Mouse (Mus musculus): Measurements from ENCODE around the gene Eef2. TPM values are rescaled to one million over a fixed set of nuclear protein-coding genes. Genes with fewer than 3 reads are reported as not detected.
A peak's percentile ranks its signal among the peaks of the same experiment; 100 is the strongest.

The Eef2 gene
- polyA plus RNA-seq, 1 experiment = 2,442 TPM

DNA sequence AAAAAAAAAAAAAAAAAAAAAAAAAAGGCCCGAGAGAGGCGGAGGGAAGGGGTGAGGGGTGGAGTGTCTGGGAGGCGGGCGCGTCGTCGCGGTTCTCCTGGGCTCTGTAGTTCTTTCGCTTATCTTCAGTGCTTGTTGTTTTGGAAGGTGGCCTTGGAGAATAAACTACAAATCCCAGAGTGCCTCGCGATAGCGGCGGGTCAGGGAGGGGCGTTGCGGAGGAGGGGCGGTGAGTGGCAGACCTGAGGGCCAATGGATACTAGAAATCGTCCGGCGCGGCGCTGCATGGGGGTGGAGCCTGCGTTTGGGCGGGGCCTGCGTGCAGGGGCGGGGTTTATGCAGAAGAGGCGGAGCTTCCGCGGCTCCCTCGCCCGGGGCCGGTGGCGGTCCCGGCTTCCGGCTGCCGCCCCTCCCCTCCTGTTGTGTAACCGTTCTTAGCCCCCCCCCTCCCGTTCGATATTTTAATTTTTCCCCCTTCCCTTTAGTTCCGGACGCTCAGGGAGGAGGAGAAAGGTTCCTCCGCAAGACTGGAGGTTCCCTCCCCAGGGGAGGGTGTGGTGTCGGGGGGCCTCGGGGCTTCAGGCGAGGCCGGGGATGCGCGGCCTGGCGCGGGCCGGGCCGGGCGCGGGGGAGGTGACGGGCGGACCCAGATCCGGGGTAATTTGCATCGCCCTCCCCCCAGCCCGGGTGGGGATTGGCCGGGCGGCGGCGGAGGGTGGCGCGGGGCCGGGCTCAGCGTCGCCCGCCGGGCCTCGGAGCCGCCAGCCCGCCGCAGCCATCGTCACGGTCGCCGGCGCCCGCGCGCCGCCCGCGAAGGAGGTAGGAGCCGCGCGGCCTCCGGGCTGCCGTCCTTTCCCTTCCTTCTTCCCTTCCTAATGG lies 38.9 kb upstream of the Eef2 start:
- no peak for TF ChIP-seq POLR2A (IDR thresholded peaks at IDR 0.05; ENCODE audit: insufficient read depth, low read length)
- no peak for TF ChIP-seq EP300 (IDR thresholded peaks at IDR 0.05; ENCODE audit: insufficient read depth, low read depth, low read length)
- TF ChIP-seq CTCF (IDR thresholded peaks at IDR 0.05; ENCODE audit: low read depth, low read length) = no peak
- no peaks in the 10 kb centered on the region for H3K27me3 ChIP-seq (ENCODE audit: control insufficient read depth, insufficient read depth, low read length, poor library complexity, severe bottlenecking)
- H3K36me3 ChIP-seq (ENCODE audit: control insufficient read depth, insufficient read depth, low read length, poor library complexity, severe bottlenecking) = no peaks in the 10 kb centered on the region
- H3K4me3 ChIP-seq (ENCODE audit: low read depth, low read length) = peak overlapping the region; percentile 95
- no peaks in the 10 kb centered on the region for H3K9me3 ChIP-seq (replicated peaks; ENCODE audit: control insufficient read depth, insufficient read depth, low read length, poor library complexity, severe bottlenecking)
- H3K9ac ChIP-seq (ENCODE audit: low read depth, poor library complexity, severe bottlenecking) = peak overlapping the region; percentile 99
- H3K4me1 ChIP-seq (ENCODE audit: control insufficient read depth, insufficient read depth, low read length) = peaks cover 2% of the 10 kb centered on the region
- H3K27ac ChIP-seq (ENCODE audit: insufficient read depth, low read length) = peak overlapping the region; percentile 66

DNA sequence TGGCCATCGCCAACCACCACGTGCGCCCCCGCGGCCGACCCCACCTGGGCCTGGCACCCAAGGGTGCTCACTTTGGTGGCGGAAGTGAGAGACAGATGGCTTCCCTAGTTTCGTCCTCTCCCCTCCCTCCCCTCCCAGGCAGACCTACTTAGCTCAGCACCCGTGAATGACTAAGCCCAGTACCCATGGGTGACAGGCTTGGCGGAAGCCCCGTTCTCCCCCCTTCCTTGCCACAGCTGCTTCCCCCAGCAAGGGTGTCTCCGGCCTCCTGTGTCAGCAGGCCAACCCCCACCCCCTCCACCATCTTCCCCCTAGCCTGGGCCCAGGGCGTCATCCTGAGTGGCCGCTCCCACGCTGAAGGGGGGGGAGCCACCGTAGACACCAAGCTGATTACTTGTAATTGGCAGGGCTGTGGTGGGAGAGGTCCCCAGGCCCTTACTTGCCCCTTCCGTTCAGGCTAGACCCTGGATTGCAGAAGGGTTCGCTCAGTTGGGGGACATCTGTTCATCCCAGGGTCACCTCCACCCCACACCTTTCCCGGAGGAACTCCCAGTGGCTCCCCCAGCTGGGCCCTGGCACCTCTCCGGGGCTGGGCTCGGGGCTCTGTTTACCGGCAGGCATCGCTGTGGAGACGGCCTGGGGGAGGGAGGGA lies 38.2 kb upstream of the Eef2 start:
- Histone ChIP-seq H3K9me3 (replicated peaks; ENCODE audit: control insufficient read depth, insufficient read depth, low read length, poor library complexity, severe bottlenecking) (no peaks in the 10 kb centered on the region), H3K4me1 (ENCODE audit: control insufficient read depth, insufficient read depth, low read length) (peaks cover 2% of the 10 kb centered on the region), H3K4me3 (ENCODE audit: low read depth, low read length) (peak overlapping the region; percentile 95), H3K9ac (ENCODE audit: low read depth, poor library complexity, severe bottlenecking) (peak overlapping the region; percentile 97), H3K27me3 (ENCODE audit: control insufficient read depth, insufficient read depth, low read length, poor library complexity, severe bottlenecking) (no peaks in the 10 kb centered on the region), H3K36me3 (ENCODE audit: control insufficient read depth, insufficient read depth, low read length, poor library complexity, severe bottlenecking) (no peaks in the 10 kb centered on the region), H3K27ac (ENCODE audit: insufficient read depth, low read length) (peak overlapping the region; percentile 66)
- no peak for TF ChIP-seq CTCF (IDR thresholded peaks at IDR 0.05; ENCODE audit: low read depth, low read length)
- TF ChIP-seq POLR2A (IDR thresholded peaks at IDR 0.05; ENCODE audit: insufficient read depth, low read length) = no peak
- no peak for TF ChIP-seq EP300 (IDR thresholded peaks at IDR 0.05; ENCODE audit: insufficient read depth, low read depth, low read length)

DNA sequence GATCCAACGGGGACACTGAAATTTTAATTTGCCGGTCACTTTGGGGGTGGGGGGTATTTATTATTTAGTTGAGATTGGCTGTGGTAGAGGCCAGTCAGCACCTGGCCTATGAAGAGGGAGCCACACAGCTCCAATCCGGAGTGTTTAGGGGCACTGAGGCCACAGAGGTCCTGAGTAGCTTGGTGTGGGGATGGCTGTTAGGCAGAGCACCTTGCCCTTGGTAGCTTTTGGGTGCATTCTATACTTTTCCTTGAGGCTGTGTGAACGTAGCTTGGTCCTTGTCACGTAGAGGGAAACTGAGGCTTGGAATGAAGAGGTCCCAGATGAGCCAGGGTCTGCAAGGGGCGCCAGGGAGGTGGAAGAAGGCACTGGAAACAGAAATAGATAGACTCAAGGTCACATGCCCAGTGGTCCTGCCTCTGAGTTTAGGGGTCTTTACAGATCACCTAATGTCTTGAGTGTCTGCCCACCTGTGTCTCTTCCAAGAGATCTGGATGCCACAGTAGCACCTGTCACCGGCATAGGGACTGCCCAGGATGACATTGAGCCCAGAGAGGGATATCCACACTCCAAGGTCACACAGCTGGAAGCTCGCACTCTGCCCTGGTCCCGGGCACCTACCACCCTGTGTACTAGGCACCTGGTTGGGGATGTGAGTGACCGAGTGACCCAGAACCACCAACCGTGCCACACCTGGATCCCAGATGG lies 37.5 kb upstream of the Eef2 start:
- Histone ChIP-seq H3K27ac (ENCODE audit: insufficient read depth, low read length) (peak overlapping the region; percentile 89), H3K4me3 (ENCODE audit: low read depth, low read length) (peak overlapping the region; percentile 95), H3K36me3 (ENCODE audit: control insufficient read depth, insufficient read depth, low read length, poor library complexity, severe bottlenecking) (peaks cover 1% of the 10 kb centered on the region; the same call in 1 of the 2 replicates), H3K4me1 (ENCODE audit: control insufficient read depth, insufficient read depth, low read length) (peaks cover 2% of the 10 kb centered on the region), H3K9ac (ENCODE audit: low read depth, poor library complexity, severe bottlenecking) (peak overlapping the region; percentile 97), H3K9me3 (replicated peaks; ENCODE audit: control insufficient read depth, insufficient read depth, low read length, poor library complexity, severe bottlenecking) (no peaks in the 10 kb centered on the region), H3K27me3 (ENCODE audit: control insufficient read depth, insufficient read depth, low read length, poor library complexity, severe bottlenecking) (no peaks in the 10 kb centered on the region)
- TF ChIP-seq EP300 (IDR thresholded peaks at IDR 0.05; ENCODE audit: insufficient read depth, low read depth, low read length) = 0 out of 2 replicates have a peak, but pooled peaks have one; percentile 2
- no peak for TF ChIP-seq CTCF (IDR thresholded peaks at IDR 0.05; ENCODE audit: low read depth, low read length)

DNA sequence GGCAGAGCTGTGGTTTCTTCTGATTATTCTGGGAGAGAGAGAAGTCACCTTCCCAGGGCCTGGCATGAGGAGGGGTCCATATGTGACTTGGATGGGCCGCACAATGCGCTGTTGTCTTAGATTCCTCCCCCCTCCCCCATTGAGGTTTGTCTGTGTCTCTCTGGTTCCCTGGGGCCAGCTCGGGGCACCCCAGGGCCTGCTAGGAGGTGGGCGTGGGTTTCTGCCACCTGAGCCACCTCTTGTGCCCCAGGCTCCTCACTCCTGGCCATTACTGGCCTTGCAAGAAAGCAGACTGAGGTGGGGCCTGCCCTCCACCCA lies 36.9 kb upstream of the Eef2 start:
- Histone ChIP-seq H3K9ac (ENCODE audit: low read depth, poor library complexity, severe bottlenecking) (peak overlapping the region; percentile 97), H3K27ac (ENCODE audit: insufficient read depth, low read length) (peak overlapping the region; percentile 89), H3K4me1 (ENCODE audit: control insufficient read depth, insufficient read depth, low read length) (peaks cover 2% of the 10 kb centered on the region), H3K4me3 (ENCODE audit: low read depth, low read length) (peak overlapping the region; percentile 95), H3K9me3 (replicated peaks; ENCODE audit: control insufficient read depth, insufficient read depth, low read length, poor library complexity, severe bottlenecking) (no peaks in the 10 kb centered on the region), H3K36me3 (ENCODE audit: control insufficient read depth, insufficient read depth, low read length, poor library complexity, severe bottlenecking) (peaks cover 6% of the 10 kb centered on the region), H3K27me3 (ENCODE audit: control insufficient read depth, insufficient read depth, low read length, poor library complexity, severe bottlenecking) (no peaks in the 10 kb centered on the region)
- no peak for TF ChIP-seq POLR2A (IDR thresholded peaks at IDR 0.05; ENCODE audit: insufficient read depth, low read length)
- no peak for TF ChIP-seq EP300 (IDR thresholded peaks at IDR 0.05; ENCODE audit: insufficient read depth, low read depth, low read length)
- no peak for TF ChIP-seq CTCF (IDR thresholded peaks at IDR 0.05; ENCODE audit: low read depth, low read length)

DNA sequence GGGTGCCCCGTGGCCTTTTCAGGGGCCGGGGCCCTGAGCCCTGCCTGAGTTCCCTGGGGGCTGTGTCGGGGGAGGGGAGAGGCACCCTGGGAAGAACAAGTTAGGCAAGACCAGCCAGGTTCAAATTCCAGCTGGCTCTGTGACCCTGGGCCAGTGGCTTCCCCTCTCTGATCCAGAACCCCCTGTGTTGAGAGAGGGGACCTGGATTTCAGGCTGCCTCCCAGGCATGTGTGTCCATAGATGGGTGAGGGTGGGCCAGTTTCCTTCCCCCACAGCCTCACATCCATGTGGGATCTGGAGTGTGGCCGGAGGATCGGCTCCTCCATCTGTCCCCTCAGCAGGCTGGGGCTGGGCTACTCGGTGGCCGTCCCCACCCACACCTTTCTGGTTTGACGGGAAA lies 36.4 kb upstream of the Eef2 start:
- peaks cover 2% of the 10 kb centered on the region for H3K4me1 ChIP-seq (ENCODE audit: control insufficient read depth, insufficient read depth, low read length)
- peaks cover 12% of the 10 kb centered on the region for H3K36me3 ChIP-seq (ENCODE audit: control insufficient read depth, insufficient read depth, low read length, poor library complexity, severe bottlenecking)
- peak overlapping the region; percentile 97 for H3K9ac ChIP-seq (ENCODE audit: low read depth, poor library complexity, severe bottlenecking)
- H3K9me3 ChIP-seq (replicated peaks; ENCODE audit: control insufficient read depth, insufficient read depth, low read length, poor library complexity, severe bottlenecking) = no peaks in the 10 kb centered on the region
- no peak for TF ChIP-seq EP300 (IDR thresholded peaks at IDR 0.05; ENCODE audit: insufficient read depth, low read depth, low read length)
- no peak for TF ChIP-seq POLR2A (IDR thresholded peaks at IDR 0.05; ENCODE audit: insufficient read depth, low read length)
- no peak for TF ChIP-seq CTCF (IDR thresholded peaks at IDR 0.05; ENCODE audit: low read depth, low read length)
- H3K4me3 ChIP-seq (ENCODE audit: low read depth, low read length) = peak overlapping the region; percentile 95
- H3K27me3 ChIP-seq (ENCODE audit: control insufficient read depth, insufficient read depth, low read length, poor library complexity, severe bottlenecking) = no peaks in the 10 kb centered on the region
- H3K27ac ChIP-seq (ENCODE audit: insufficient read depth, low read length) = peak overlapping the region; percentile 89

Measured in ES-Bruce4 (cell line).